Mouse (Mus musculus) heart, embryonic 13.5 days (tissue): ENCODE measurements around the gene Omp. TPM values are rescaled to one million over a fixed set of nuclear protein-coding genes. Genes with fewer than 3 reads are reported as not detected.
A peak's percentile ranks its signal among the peaks of the same experiment; 100 is the strongest.

ENCODE experiments used
- ATAC-seq: fragments of 200-750 bp; cut with Nextera tagmentation; 2 replicates; pipeline ENCODE4 v1.8.0; 2017; ENCODE audit warnings: moderate TSS enrichment; ENCODE audit not compliant: insufficient number of reproducible peaks, low FRiP score, low TSS enrichment; ENCODE audit errors: extremely low read depth
- H3K27ac ChIP-seq: fragments of 300-500 bp; sonication (generic); replicated peaks from 2 replicates; pipeline ENCODE4 v1.5.1; 2015; ENCODE audit warnings: moderate library complexity, mild to moderate bottlenecking, inconsistent platforms
- H3K27me3 ChIP-seq: fragments of 300-500 bp; sonication (generic); replicated peaks from 2 replicates; pipeline ENCODE4 v1.6.1; 2015; ENCODE audit warnings: mild to moderate bottlenecking, inconsistent platforms
- H3K36me3 ChIP-seq: fragments of 300-500 bp; sonication (generic); 2 replicates; pipeline ENCODE4 v1.6.1; 2015; ENCODE audit warnings: mild to moderate bottlenecking, inconsistent platforms
- H3K4me1 ChIP-seq: fragments of 300-500 bp; sonication (generic); 2 replicates; pipeline ENCODE4 v1.6.1; 2015; ENCODE audit warnings: inconsistent platforms
- H3K4me2 ChIP-seq: fragments of 300-500 bp; sonication (generic); 2 replicates; pipeline ENCODE4 v1.6.1; 2015; ENCODE audit warnings: inconsistent platforms, mild to moderate bottlenecking, moderate library complexity
- H3K4me3 ChIP-seq: fragments of 300-500 bp; sonication (generic); 2 replicates; pipeline ENCODE4 v1.5.1; 2015; ENCODE audit warnings: moderate library complexity, mild to moderate bottlenecking, inconsistent platforms
- H3K9ac ChIP-seq: fragments of 300-500 bp; sonication (generic); 2 replicates; pipeline ENCODE4 v1.6.1; 2015; ENCODE audit warnings: inconsistent platforms, mild to moderate bottlenecking, moderate library complexity
- H3K9me3 ChIP-seq: fragments of 300-500 bp; sonication (generic); 2 replicates; pipeline ENCODE4 v1.6.1; 2016; ENCODE audit warnings: inconsistent platforms
- whole genome bisulfite sequencing: fragments of 180-500 bp; shearing (Covaris S2); methylation state at CpG from one replicate; pipeline ENCODE4 v1.1.7; 2015; ENCODE audit warnings: mixed read lengths; 5-methylcytosine and 5-hydroxymethylcytosine counted together
- polyA plus RNA-seq: library from polyadenylated mRNA; unstranded; fragments of >200 nt; fragmentation: Nextera tagmentation; extraction: Ambion mirVana; gene quantifications from 2 replicates; pipeline ENCODE4 v1.2.1, GENCODE M21; 2015

Omp gene
- polyA plus RNA-seq, 1 experiment from 2014 or later, result 0.11 TPM

DNA sequence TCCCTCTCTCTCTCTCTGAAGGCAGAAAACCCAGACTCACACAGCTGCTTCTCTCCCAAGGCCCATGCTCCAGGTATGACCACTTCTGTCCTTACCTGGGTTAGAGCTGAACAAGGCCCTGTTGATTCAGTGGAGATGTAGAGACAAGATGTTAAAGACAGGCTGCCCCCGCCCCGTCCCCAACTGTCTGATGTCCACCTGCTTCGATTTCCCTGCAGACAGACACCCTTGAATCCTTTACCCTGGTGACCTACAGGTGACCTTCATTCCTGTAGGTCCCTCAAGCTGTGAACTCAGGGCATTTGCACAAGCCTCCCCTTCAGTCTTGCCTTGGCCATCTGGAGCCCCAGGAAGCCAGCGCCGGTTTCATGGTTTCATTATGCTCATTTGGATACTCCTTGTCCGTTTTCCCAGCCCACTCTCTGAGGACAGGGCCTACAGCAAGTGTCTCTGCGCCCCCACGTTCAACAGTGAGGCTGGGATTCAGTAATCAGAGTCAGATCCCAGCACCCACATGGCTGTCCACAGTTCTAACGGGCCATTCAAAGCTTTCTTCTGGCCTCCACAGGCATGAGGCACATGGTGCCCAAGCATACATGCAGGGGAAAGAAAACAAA is 19.2 kb upstream of the Omp start:
- Histone ChIP-seq H3K4me1 (peaks cover 53% of the 10 kb centered on the region), H3K9ac (no peak overlapping the region; the same call in 1 of the 2 replicates), H3K27me3 (no peaks in the 10 kb centered on the region), H3K9me3 (no peaks in the 10 kb centered on the region), H3K4me3 (no peak overlapping the region), H3K27ac (peak overlapping the region; percentile 76), H3K36me3 (no peaks in the 10 kb centered on the region), H3K4me2 (no peak overlapping the region)
- WGBS, result 81% methylated on average over 9 of the region's 9 CpGs
- no peak for ATAC-seq

DNA sequence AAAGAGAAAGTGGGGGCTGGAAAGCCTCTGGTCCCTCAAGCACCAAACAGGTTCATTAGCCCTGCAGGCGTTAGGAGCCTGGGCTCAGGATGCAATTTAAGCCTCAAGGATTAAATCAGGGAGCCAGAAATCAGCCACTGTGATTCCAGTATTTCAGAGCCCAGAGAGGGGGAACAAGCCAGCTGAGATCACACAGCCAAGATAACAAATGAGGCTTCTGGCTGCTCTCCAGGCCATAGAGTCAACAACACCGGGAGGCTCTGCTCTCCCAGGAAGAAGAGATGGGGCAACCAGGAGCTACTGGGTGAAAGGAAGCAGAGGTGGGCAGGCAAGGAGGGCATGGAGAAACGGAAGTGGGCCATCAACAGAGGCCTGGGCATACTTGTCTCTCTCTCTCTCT is 18.4 kb upstream of the Omp start:
- H3K27ac ChIP-seq, result no peak overlapping the region
- peaks cover 61% of the 10 kb centered on the region for H3K4me1 ChIP-seq
- H3K9ac ChIP-seq, result no peak overlapping the region
- no peak overlapping the region for H3K4me3 ChIP-seq
- H3K4me2 ChIP-seq, result no peak overlapping the region
- no peaks in the 10 kb centered on the region for H3K9me3 ChIP-seq
- no peaks in the 10 kb centered on the region for H3K36me3 ChIP-seq
- 36% methylated on average over 3 of the region's 3 CpGs for WGBS
- no peaks in the 10 kb centered on the region for H3K27me3 ChIP-seq
- ATAC-seq, result no peak

DNA sequence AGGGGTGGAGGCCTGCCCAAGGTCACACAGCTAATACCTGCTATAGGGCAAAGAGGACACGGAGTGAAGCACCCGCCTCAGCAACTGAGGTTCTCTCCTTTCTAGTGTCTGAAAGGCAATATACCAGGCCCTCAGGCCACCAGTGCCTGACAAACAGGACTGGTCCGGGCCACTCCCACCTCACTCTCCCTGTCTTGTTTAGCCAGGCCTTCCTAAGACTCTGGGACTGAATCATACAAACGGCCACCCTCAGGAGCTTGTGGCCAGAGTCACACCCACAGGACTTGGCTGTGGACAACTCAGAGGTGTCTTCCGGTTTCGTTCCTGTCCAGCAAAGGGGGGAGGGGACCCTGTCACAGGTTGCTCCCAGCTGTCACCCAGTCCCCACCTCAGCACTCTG is 16.9 kb upstream of the Omp start:
- Histone ChIP-seq H3K4me3 (no peak overlapping the region), H3K9ac (no peak overlapping the region), H3K27ac (0 out of 2 replicates have a peak overlapping the region, but pooled peaks have one; percentile 32), H3K36me3 (no peaks in the 10 kb centered on the region), H3K4me2 (no peak overlapping the region), H3K4me1 (peaks cover 75% of the 10 kb centered on the region), H3K9me3 (no peaks in the 10 kb centered on the region), H3K27me3 (no peaks in the 10 kb centered on the region)
- WGBS, result 55% methylated on average over 6 of the region's 6 CpGs
- ATAC-seq, result no peak

DNA sequence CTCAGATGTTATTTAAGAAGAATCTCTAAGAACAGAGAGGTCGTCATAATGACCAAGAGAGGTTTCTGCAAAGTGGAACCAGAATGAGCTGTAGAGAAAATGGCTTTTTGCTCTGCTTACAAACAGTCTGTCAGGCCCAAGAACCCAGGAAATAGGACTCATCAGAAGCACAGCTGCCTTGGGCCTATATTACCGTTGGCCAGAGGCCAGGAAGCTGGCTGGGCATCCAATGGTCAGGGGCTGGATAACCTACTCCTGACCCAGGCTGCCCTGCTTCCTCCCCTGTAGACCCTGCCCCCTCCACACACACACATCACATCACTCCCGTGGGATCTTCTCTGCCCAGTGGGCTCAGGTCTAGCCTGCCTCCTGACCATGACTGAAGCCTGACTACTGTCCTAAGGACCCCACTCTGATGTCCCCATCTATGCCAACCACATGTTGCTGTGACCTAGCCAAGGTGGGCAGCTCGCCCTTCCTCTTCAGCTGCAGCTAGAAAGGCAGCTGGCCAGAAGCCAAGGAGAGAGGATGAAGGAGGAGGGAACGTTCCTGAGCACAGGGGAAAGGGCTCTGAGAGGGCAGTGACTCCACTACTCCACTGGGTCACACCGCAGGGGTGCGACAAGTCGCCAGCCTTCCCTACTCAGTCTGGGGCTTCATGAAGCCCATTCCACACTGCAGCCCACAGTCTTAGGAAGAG is 14.9 kb upstream of the Omp start:
- Histone ChIP-seq H3K4me3 (no peak overlapping the region), H3K27me3 (no peaks in the 10 kb centered on the region), H3K27ac (peak overlapping the region; percentile 69), H3K4me2 (no peak overlapping the region), H3K9ac (peak overlapping the region; percentile 33; the same call in 1 of the 2 replicates), H3K36me3 (no peaks in the 10 kb centered on the region), H3K9me3 (no peaks in the 10 kb centered on the region), H3K4me1 (peaks cover 89% of the 10 kb centered on the region)
- no peak for ATAC-seq
- 28% methylated on average over 8 of the region's 8 CpGs for WGBS

DNA sequence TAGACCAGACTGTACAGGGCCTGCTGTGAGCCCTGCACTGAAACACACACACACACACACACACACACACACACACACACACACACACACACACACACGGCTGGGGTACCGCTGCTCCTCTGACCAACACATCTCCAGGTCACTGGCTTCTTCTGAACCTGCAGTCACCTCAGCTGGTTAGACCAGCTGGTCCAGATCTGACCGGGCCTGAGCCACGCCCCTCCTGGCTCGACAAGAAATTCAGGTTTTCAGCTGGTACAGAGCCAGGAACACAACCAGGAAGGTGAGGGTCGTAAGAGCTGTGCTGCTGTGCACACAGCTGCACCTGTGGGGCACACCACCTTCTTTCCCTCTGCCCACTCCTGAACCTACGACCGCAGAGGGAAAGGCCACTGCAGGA is 13.2 kb upstream of the Omp start:
- peaks cover 76% of the 10 kb centered on the region for H3K4me1 ChIP-seq
- H3K9ac ChIP-seq, result no peak overlapping the region
- 0 out of 2 replicates have a peak overlapping the region, but pooled peaks have one; percentile 13 for H3K27ac ChIP-seq
- 49% methylated on average over 8 of the region's 8 CpGs for WGBS
- H3K9me3 ChIP-seq, result no peaks in the 10 kb centered on the region
- H3K4me3 ChIP-seq, result no peak overlapping the region
- H3K27me3 ChIP-seq, result no peaks in the 10 kb centered on the region
- no peaks in the 10 kb centered on the region for H3K36me3 ChIP-seq
- no peak overlapping the region for H3K4me2 ChIP-seq
- no peak for ATAC-seq

DNA sequence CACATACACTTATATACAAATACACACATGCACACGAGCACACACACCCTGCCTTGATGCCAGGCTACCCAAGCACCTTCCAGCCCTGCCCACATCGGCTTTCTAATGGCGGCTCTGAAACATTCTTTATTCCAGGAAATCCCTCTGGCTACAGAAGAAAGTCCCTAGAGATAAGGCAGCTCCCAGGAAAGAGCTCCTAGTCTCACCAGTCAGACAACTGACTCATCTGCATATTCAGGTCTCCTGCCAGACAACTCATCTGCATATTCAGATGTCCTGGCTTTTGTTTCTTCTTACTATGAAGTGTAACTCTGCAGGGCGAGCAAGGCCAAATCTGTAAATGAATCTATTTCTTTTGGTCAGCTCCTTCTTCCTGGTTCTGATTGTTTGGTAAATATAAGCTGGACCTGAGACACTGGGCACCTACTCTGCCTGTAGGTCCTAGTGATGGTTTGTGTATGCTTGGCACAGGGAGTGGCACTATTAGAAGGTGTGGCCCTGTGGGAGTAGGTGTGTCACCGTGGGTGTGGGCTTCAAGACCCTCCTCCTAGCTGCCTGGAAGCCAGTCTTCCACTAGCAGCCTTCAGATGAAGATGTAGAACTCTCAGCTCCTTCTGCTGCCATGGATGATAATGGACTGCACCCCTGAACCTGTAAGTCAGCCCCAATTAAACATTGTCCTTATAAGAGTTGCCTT is 12.5 kb upstream of the Omp start:
- no peak overlapping the region for H3K9ac ChIP-seq
- H3K36me3 ChIP-seq, result no peaks in the 10 kb centered on the region
- 45% methylated on average over 5 of the region's 5 CpGs for WGBS
- no peak for ATAC-seq
- H3K4me1 ChIP-seq, result peaks cover 75% of the 10 kb centered on the region
- H3K9me3 ChIP-seq, result no peaks in the 10 kb centered on the region
- H3K4me2 ChIP-seq, result no peak overlapping the region
- H3K4me3 ChIP-seq, result no peak overlapping the region
- no peaks in the 10 kb centered on the region for H3K27me3 ChIP-seq
- 0 out of 2 replicates have a peak overlapping the region, but pooled peaks have one; percentile 13 for H3K27ac ChIP-seq

DNA sequence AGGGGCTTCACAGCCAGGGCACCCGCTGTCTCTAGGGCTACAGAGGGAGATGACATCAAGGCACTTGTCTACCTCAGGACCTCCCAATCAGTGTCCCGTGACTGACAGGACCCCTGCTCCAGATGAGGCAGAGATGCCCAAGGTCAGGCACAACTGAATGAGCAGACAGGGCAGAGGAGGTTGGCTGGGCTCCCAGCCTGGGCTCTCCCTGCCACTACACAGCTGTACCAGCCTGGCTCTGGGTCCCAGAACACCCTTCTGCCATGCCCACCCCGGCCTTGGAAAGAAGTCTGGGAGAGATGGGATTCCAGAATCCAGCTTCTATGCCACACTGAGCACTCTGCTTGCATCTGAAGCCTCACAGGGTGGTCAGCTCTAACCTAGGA is 11.0 kb upstream of the Omp start:
- peak overlapping the region; percentile 77 for H3K27ac ChIP-seq
- H3K9ac ChIP-seq, result no peak overlapping the region
- 23% methylated on average over 3 of the region's 3 CpGs for WGBS
- H3K4me2 ChIP-seq, result no peak overlapping the region
- no peaks in the 10 kb centered on the region for H3K9me3 ChIP-seq
- 0 out of 2 replicates have a peak, but pooled peaks cover 5% of the 10 kb centered on the region for H3K27me3 ChIP-seq
- H3K4me1 ChIP-seq, result peaks cover 70% of the 10 kb centered on the region
- 0 out of 2 replicates have a peak, but pooled peaks have one; percentile 12 for ATAC-seq
- H3K4me3 ChIP-seq, result no peak overlapping the region
- H3K36me3 ChIP-seq, result no peaks in the 10 kb centered on the region

DNA sequence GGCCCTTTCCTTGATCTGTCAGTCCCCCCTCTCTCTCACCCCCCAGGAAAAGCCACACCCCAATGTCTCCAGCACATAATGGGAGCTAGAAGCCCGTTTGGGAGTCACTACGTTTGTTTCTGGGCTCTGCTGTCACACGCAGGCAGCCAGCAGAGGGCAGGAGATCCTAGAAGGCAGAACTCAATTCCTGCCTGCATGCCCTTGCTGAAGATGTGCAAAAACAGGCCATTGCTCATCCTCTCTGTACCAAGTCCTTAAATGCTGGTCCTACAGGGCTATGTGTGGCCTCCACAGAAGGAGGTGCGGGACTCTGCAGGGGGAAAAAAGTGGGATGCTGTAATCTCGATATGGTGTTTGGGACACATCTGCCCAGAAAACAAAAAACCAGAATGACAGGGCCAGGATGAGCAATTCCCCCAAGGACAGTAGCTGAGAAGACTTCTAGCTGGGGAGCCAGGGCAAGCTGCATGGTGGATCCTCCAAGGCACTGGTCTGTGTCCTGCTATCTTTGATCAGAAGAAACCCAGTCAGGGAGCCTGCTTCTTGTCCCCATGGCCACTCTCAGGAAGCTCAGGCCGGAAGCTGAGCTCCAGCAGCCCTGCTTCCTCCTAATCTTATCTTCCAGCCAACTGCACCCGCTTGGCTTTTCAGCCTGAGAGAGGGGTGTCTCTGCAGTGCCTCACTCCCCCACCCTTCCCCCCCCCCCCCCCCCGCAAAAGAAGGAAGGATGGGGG is 10.4 kb upstream of the Omp start:
- WGBS, result 6% methylated on average over 7 of the region's 8 CpGs
- Histone ChIP-seq H3K9me3 (no peaks in the 10 kb centered on the region), H3K4me1 (peaks cover 64% of the 10 kb centered on the region), H3K4me3 (no peak overlapping the region), H3K27me3 (0 out of 2 replicates have a peak, but pooled peaks cover 5% of the 10 kb centered on the region), H3K4me2 (no peak overlapping the region; the same call in 1 of the 2 replicates), H3K27ac (peak overlapping the region; percentile 78), H3K9ac (no peak overlapping the region), H3K36me3 (no peaks in the 10 kb centered on the region)
- ATAC-seq, result 0 out of 2 replicates have a peak, but pooled peaks have one; percentile 21

DNA sequence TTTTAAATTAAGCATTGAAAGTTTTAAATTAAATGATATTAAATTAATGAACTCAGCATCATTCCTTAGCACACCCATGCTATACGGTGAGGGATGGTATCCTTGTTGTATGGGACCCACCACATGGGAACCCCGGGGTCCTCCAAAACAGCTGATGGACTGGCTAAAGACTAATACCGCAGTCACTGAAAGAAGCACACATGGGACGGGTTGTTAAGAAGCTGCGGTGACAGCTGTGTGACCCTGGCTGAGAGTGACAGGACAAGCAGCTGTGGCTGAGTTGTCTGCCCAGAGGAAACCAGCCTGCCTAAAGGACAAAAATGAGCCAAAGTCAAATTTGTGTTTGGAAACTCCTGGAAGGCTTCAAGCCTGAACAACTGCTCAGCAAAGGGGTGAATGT is 8.6 kb upstream of the Omp start:
- no peak for ATAC-seq

DNA sequence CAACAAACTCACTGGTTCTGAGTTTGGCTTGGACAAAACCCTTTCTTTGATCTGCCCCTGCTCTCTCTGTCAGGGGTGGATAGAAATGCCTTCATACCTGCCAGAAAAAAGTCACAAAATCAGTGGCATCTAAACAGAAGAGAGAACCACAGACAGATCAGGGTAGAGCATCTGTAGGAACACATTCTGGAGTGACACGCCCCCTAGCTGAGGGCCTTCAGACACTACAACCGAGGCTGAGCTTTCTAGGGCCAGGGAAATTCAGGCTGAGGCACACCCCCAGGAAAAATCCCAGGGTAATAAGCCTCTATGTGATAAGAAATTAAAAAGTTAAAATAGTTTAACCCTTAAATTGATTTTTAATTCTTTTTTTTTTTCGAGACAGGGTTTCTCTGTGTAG is 8.0 kb upstream of the Omp start:
- peaks cover 58% of the 10 kb centered on the region for H3K4me1 ChIP-seq
- 0 out of 2 replicates have a peak, but pooled peaks cover 5% of the 10 kb centered on the region for H3K27me3 ChIP-seq
- no peak overlapping the region for H3K27ac ChIP-seq
- H3K4me2 ChIP-seq, result no peak overlapping the region
- H3K9me3 ChIP-seq, result no peaks in the 10 kb centered on the region
- H3K4me3 ChIP-seq, result no peak overlapping the region
- H3K36me3 ChIP-seq, result no peaks in the 10 kb centered on the region
- WGBS, result 46% methylated on average over 3 of the region's 3 CpGs
- ATAC-seq, result no peak
- no peak overlapping the region for H3K9ac ChIP-seq

More for the DNA sequence above, 8.6 kb upstream of the Omp start:
- Histone ChIP-seq H3K27ac (no peak overlapping the region), H3K36me3 (no peaks in the 10 kb centered on the region), H3K4me1 (peaks cover 63% of the 10 kb centered on the region), H3K4me2 (no peak overlapping the region), H3K9me3 (no peaks in the 10 kb centered on the region), H3K27me3 (0 out of 2 replicates have a peak, but pooled peaks cover 5% of the 10 kb centered on the region), H3K4me3 (no peak overlapping the region), H3K9ac (no peak overlapping the region)
- WGBS, result 63% methylated on average over 5 of the region's 5 CpGs

DNA sequence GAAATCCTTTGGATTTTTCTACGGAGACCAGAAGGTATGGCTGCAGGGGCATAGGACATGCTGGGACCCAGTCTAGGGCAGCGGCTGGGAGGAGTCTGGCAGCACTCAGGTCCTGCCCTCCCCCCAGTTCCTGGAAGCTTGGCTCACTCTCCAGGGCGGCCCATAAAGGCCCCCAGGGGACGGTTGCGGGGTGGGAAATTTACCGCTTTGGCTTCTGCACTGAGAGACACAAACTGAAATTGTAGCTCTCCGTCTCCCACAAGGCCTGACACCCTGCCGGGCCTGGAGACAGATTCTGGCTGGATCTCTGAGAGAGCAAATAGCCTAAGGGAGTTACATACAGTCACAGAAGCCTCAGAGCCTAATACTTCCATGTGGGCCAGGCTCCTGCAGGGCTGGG is 7.1 kb upstream of the Omp start:
- no peak overlapping the region for H3K4me2 ChIP-seq
- H3K9me3 ChIP-seq, result no peaks in the 10 kb centered on the region

More for the DNA sequence above, 7.1 kb upstream of the Omp start:
- no peak overlapping the region for H3K27ac ChIP-seq
- 0 out of 2 replicates have a peak, but pooled peaks cover 5% of the 10 kb centered on the region for H3K27me3 ChIP-seq
- ATAC-seq, result no peak
- H3K36me3 ChIP-seq, result no peaks in the 10 kb centered on the region
- H3K4me3 ChIP-seq, result no peak overlapping the region
- 52% methylated on average over 8 of the region's 8 CpGs for WGBS
- H3K9ac ChIP-seq, result 0 out of 2 replicates have a peak overlapping the region, but pooled peaks have one; percentile 24
- peaks cover 54% of the 10 kb centered on the region for H3K4me1 ChIP-seq
